Mouse (Mus musculus): ENCODE results near the gene Cfap100. TPM values are rescaled to one million over a fixed set of nuclear protein-coding genes. Genes with fewer than 3 reads are reported as not detected.
A peak's percentile ranks its signal among the peaks of the same experiment; 100 is the strongest.

Gene Cfap100
- polyA plus RNA-seq, 1 experiment from 2014 or later: 0.42 TPM

- ATAC-seq (replicated peaks; ENCODE audit: insufficient number of reproducible peaks, insufficient read depth, low FRiP score, low read depth): no peak
- peaks cover 13% of the 10 kb centered on the region for H3K4me1 ChIP-seq (replicated peaks)
- no peak overlapping the region for H3K4me3 ChIP-seq
- no peak overlapping the region for H3K4me2 ChIP-seq
- H3K36me3 ChIP-seq: no peaks in the 10 kb centered on the region
- no peak overlapping the region for H3K27ac ChIP-seq
- H3K9me3 ChIP-seq (replicated peaks): no peaks in the 10 kb centered on the region
- H3K9ac ChIP-seq: no peak overlapping the region
- 74% methylated on average over 14 of the region's 14 CpGs for WGBS
- peaks cover 18% of the 10 kb centered on the region for H3K27me3 ChIP-seq
Measured at GRCm38 (mm10) chr6:90429911-90430310, 1.3 kb upstream of the Cfap100 start.

DNA sequence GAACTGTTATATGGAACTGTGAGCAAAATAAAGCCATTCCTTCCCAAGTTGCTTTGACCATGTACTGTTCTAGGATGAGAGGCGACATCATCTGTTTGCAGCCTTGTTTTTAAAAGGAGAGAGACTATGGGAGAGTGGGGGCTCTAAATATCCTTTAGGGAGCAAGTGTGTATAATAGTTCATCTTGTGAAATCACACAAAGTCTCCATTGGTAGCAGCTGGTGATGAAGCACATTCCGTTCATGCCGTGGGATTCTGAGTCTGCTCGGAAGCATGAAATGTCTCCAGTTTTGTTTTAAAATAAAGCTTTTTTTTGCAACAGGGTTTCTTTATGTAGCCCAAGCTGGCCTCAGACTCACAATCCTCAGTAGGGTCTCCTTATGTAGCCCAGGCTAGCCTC is 2.6 kb downstream of the Cfap100 start:
- Histone ChIP-seq H3K4me3 (no peak overlapping the region), H3K9me3 (replicated peaks) (no peaks in the 10 kb centered on the region), H3K4me2 (no peak overlapping the region), H3K27ac (no peak overlapping the region), H3K27me3 (peaks cover 18% of the 10 kb centered on the region), H3K9ac (no peak overlapping the region), H3K4me1 (replicated peaks) (peaks cover 20% of the 10 kb centered on the region), H3K36me3 (no peaks in the 10 kb centered on the region)
- 80% methylated on average over 4 of the region's 4 CpGs for WGBS
- ATAC-seq (replicated peaks; ENCODE audit: insufficient number of reproducible peaks, insufficient read depth, low FRiP score, low read depth): no peak

DNA sequence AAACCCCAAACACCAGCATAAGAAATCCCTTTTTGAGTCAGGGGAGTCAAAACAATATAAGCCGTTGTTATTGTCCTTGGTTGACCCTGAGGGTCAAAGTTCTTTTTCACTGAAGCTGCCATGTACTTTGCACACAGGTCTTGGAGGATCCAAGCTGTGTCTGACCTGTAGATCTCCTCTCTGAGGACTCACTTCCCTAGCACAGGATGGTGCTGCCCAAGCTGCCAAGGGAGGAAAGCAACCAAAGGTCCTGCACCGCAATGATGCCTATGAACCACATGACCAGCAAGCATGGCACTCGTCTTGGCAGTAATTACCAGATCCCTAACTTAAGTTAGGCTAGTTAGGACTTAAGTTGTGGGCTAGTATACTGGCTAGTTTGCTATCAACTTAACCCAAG is 3.2 kb downstream of the Cfap100 start:
- Histone ChIP-seq H3K27ac (no peak overlapping the region), H3K27me3 (peaks cover 18% of the 10 kb centered on the region), H3K4me3 (no peak overlapping the region), H3K9ac (no peak overlapping the region), H3K36me3 (no peaks in the 10 kb centered on the region), H3K4me1 (replicated peaks) (peaks cover 20% of the 10 kb centered on the region), H3K4me2 (no peak overlapping the region), H3K9me3 (replicated peaks) (no peaks in the 10 kb centered on the region)
- ATAC-seq (replicated peaks; ENCODE audit: insufficient number of reproducible peaks, insufficient read depth, low FRiP score, low read depth): no peak
- WGBS: 84% methylated on average over 3 of the region's 3 CpGs

- peaks cover 14% of the 10 kb centered on the region for H3K27me3 ChIP-seq
- H3K4me2 ChIP-seq: peak overlapping the region; percentile 57
- no peak overlapping the region for H3K9ac ChIP-seq
- no peaks in the 10 kb centered on the region for H3K36me3 ChIP-seq
- peak overlapping the region; percentile 29 for H3K4me3 ChIP-seq
- H3K27ac ChIP-seq: no peak overlapping the region
- 8% methylated on average over 14 of the region's 14 CpGs for WGBS
- no peaks in the 10 kb centered on the region for H3K9me3 ChIP-seq (replicated peaks)
- peaks cover 7% of the 10 kb centered on the region; the same call in 1 of the 2 replicates for H3K4me1 ChIP-seq (replicated peaks)
- ATAC-seq (replicated peaks; ENCODE audit: insufficient number of reproducible peaks, insufficient read depth, low FRiP score, low read depth): peak; percentile 85
Measured at GRCm38 (mm10) chr6:90422565-90422964, 6.0 kb downstream of the Cfap100 start.

- Histone ChIP-seq H3K4me1 (replicated peaks) (no peaks in the 10 kb centered on the region), H3K27ac (no peak overlapping the region), H3K4me3 (no peak overlapping the region), H3K36me3 (no peaks in the 10 kb centered on the region), H3K9me3 (replicated peaks) (no peaks in the 10 kb centered on the region), H3K4me2 (no peak overlapping the region), H3K9ac (no peak overlapping the region), H3K27me3 (no peaks in the 10 kb centered on the region)
- WGBS: 69% methylated on average over 7 of the region's 7 CpGs
- ATAC-seq (replicated peaks; ENCODE audit: insufficient number of reproducible peaks, insufficient read depth, low FRiP score, low read depth): no peak
Measured at GRCm38 (mm10) chr6:90411926-90412325, 16.7 kb downstream of the Cfap100 start.

DNA sequence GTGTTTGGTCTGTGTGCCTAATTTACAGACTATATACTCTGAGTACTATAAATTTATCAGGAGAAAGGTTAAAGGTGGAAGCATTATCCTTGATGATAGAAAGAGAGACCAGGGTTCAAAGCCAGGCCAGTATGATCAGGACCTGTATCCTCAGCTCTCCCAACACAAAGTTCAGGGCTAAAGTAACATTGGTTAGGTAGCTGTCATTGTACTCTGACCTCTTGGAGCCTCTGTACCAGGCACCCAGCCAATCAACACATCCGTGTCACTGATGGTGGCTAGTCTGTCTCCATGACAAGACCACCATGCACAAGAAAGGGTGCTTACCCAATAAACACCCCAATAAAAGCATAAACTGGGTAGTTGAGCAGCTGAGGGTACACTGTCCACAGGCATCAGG is 17.6 kb downstream of the Cfap100 start:
- Histone ChIP-seq H3K9ac (no peak overlapping the region), H3K36me3 (0 out of 2 replicates have a peak, but pooled peaks cover 2% of the 10 kb centered on the region), H3K4me1 (replicated peaks) (no peaks in the 10 kb centered on the region), H3K27me3 (no peaks in the 10 kb centered on the region), H3K4me3 (no peak overlapping the region), H3K9me3 (replicated peaks) (no peaks in the 10 kb centered on the region), H3K4me2 (no peak overlapping the region), H3K27ac (no peak overlapping the region)
- ATAC-seq (replicated peaks; ENCODE audit: insufficient number of reproducible peaks, insufficient read depth, low FRiP score, low read depth): no peak
- 67% methylated on average over 1 of the region's 1 CpGs for WGBS

DNA sequence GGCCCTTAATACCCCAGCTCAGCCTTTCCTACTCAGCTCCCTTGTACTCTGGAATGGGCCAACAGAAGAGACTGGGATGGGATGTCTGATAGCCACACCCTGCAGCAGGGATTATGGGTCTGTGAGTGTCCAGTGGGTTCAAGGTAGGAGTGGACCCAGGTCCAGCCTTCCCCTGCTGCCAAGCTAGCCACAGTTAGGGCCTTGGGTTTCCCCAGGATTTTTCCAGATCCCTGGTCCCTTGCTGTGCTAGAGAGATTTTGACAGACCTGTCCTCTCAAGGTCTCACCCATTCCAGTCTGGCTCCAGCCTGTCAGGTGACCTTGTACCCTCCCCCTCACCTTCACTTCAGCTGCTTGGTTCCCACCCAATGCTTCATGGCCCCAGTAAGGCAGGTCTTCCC is 20.0 kb downstream of the Cfap100 start:
- Histone ChIP-seq H3K4me2 (no peak overlapping the region), H3K36me3 (0 out of 2 replicates have a peak, but pooled peaks cover 3% of the 10 kb centered on the region), H3K9me3 (replicated peaks) (no peaks in the 10 kb centered on the region), H3K4me1 (replicated peaks) (no peaks in the 10 kb centered on the region), H3K27ac (no peak overlapping the region), H3K4me3 (no peak overlapping the region), H3K9ac (no peak overlapping the region), H3K27me3 (no peaks in the 10 kb centered on the region)
- ATAC-seq (replicated peaks; ENCODE audit: insufficient number of reproducible peaks, insufficient read depth, low FRiP score, low read depth): no peak

DNA sequence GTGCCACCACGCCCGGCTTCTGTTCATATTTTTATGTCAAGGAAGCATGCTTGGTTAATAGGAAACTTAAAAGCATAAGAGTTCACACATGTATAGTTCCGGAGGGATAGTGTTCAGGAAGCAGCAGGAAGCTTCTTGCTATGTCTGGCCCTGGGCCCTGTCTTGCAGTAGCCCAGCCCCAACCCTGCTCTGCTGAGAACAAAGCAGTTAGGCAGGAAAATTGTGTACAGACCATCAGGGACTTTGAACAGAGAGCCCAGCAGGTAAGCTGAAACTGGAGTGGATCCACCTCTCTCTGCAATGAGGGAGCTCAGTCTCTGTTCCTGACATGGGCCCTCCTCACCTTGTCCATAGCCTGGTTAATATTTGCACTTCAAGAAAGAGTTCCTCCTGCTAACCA is 31.3 kb downstream of the Cfap100 start:
- Histone ChIP-seq H3K27ac (no peak overlapping the region), H3K27me3 (no peaks in the 10 kb centered on the region), H3K9ac (no peak overlapping the region), H3K4me2 (no peak overlapping the region), H3K36me3 (peaks cover 29% of the 10 kb centered on the region), H3K4me1 (replicated peaks) (no peaks in the 10 kb centered on the region), H3K4me3 (no peak overlapping the region), H3K9me3 (replicated peaks) (no peaks in the 10 kb centered on the region)
- WGBS: 82% methylated on average over 3 of the region's 3 CpGs
- no peak for ATAC-seq (replicated peaks; ENCODE audit: insufficient number of reproducible peaks, insufficient read depth, low FRiP score, low read depth)

DNA sequence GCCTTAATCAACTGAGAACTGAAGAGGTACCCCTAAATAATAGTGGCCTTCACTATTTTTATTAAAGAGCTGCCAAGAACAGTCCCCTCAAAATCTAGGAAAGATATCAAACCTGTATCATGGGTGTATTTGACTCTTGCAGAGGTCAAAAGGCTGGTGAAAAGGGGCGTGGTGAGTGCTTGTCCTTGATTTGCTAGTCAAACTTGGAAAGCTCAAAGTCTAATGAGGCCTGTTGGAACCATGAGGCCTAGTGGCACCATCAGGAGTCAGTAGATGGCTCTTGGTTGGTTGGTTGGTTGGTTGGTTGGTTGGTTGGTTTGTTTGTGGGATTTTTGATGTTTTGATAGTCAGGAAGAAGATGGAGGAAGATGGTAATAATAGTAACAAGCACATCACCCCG is 32.8 kb downstream of the Cfap100 start:
- Histone ChIP-seq H3K27ac (no peak overlapping the region), H3K9ac (no peak overlapping the region), H3K4me1 (replicated peaks) (no peaks in the 10 kb centered on the region), H3K4me2 (no peak overlapping the region), H3K36me3 (peaks cover 22% of the 10 kb centered on the region), H3K27me3 (no peaks in the 10 kb centered on the region), H3K9me3 (replicated peaks) (no peaks in the 10 kb centered on the region), H3K4me3 (no peak overlapping the region)
- 88% methylated on average over 2 of the region's 2 CpGs for WGBS
- ATAC-seq (replicated peaks; ENCODE audit: insufficient number of reproducible peaks, insufficient read depth, low FRiP score, low read depth): no peak

- Histone ChIP-seq H3K27ac (no peak overlapping the region), H3K27me3 (no peaks in the 10 kb centered on the region), H3K36me3 (peaks cover 24% of the 10 kb centered on the region), H3K9me3 (replicated peaks) (no peaks in the 10 kb centered on the region), H3K4me1 (replicated peaks) (no peaks in the 10 kb centered on the region), H3K9ac (no peak overlapping the region), H3K4me2 (no peak overlapping the region), H3K4me3 (no peak overlapping the region)
- 60% methylated on average over 3 of the region's 3 CpGs for WGBS
- ATAC-seq (replicated peaks; ENCODE audit: insufficient number of reproducible peaks, insufficient read depth, low FRiP score, low read depth): no peak
Measured at GRCm38 (mm10) chr6:90393948-90394347, 34.6 kb downstream of the Cfap100 start.

- Histone ChIP-seq H3K27me3 (no peaks in the 10 kb centered on the region), H3K36me3 (peaks cover 32% of the 10 kb centered on the region), H3K9me3 (replicated peaks) (no peaks in the 10 kb centered on the region), H3K4me2 (no peak overlapping the region), H3K9ac (no peak overlapping the region), H3K27ac (no peak overlapping the region), H3K4me3 (no peak overlapping the region), H3K4me1 (replicated peaks) (no peaks in the 10 kb centered on the region)
- WGBS: 83% methylated on average over 4 of the region's 4 CpGs
- no peak for ATAC-seq (replicated peaks; ENCODE audit: insufficient number of reproducible peaks, insufficient read depth, low FRiP score, low read depth)
Measured at GRCm38 (mm10) chr6:90390629-90391028, 38.0 kb downstream of the Cfap100 start.

GRCm38 (mm10) chr6:90381465-90381864 is 47.1 kb downstream of the Cfap100 start:
- no peak for ATAC-seq (replicated peaks; ENCODE audit: insufficient number of reproducible peaks, insufficient read depth, low FRiP score, low read depth)
- Histone ChIP-seq H3K27me3 (no peaks in the 10 kb centered on the region), H3K9ac (no peak overlapping the region), H3K27ac (no peak overlapping the region), H3K4me3 (no peak overlapping the region), H3K36me3 (peaks cover 82% of the 10 kb centered on the region), H3K4me1 (replicated peaks) (no peaks in the 10 kb centered on the region), H3K4me2 (no peak overlapping the region), H3K9me3 (replicated peaks) (no peaks in the 10 kb centered on the region)
- WGBS: 81% methylated on average over 2 of the region's 2 CpGs

Measured in heart, embryonic 15.5 days (tissue).